Mouse (Mus musculus): ENCODE results near the gene Iqce.
A peak's percentile ranks its signal among the peaks of the same experiment; 100 is the strongest.

Gene Iqce

DNA sequence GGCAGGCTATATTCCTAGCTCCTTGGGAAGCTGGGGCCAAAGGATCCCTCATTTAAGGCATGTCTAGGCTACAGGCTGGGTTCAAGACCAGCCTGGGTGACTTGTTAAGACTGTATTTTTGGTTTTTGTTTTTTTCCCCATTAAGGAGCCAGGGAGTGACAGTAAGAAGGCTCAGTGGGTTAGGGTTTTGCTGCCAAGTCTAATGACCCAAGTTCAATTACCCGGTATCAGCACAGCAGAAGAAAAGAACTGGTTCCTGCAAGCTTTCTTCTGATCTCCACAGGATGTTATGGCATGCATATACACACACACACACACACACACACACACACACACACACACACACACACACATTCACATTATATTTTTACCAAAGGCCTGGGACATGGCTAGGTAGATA is 41.8 kb downstream of the Iqce start:
- no peak for DNase-seq

GRCm38 (mm10) chr5:140659607-140660272 is 42.4 kb downstream of the Iqce start:
- DNase-seq: no peak

- DNase-seq: peak; percentile 39
These were observed 47.9 kb downstream of the Iqce start for GRCm38 (mm10) chr5:140654096-140654845.

DNA sequence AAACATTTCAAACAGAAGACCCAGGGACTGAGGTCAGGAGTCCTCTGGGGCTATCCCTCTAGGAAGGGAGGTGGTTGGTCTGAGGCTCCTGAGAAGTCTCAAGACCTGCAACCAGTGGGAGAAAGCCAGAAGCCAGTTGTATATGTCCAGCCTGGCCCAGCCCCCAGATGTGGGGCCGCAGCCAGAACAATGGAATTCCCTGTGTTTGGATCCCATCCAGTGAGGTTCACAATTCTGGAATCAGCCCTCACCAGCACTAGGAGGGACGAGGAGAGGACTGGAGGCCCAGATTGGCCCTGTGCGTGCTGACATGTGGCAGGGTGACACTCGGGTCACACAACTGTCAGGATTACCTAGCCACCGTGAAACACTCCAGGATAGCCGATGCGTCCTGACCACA is 49.6 kb downstream of the Iqce start:
- DNase-seq: no peak

GRCm38 (mm10) chr5:140651231-140651630 is 50.9 kb downstream of the Iqce start:
- DNase-seq: no peak

GRCm38 (mm10) chr5:140649881-140650414 is 52.2 kb downstream of the Iqce start:
- no peak for DNase-seq

DNA sequence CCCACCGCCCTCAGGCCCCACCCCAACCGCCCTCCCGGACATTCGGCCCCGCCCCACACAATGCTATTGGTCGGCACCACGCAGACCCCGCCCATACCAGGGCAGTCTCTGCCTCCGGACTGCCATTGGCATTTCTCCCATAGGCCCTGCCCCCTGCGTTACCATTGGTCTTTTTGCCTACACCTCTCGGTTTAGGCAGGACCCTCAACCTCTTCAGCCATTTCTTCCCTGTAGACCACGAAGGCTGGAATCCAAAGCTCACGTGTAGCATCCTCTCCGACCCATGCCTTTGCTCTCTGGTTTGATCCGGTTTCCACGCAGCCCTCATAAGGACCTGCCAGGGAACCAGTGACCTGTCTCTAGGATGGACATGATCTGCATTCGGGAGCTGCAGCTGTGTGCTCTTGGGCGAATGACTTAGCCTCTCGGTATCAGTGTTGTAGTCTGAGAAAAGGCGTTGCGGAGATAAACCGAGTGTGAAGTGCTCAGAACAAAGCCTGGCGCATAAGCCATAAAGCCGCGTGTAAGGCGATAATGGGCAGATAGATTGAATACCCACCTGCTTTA is 53.0 kb downstream of the Iqce start:
- DNase-seq: peak; percentile 95

- DNase-seq: no peak
These were observed 53.6 kb downstream of the Iqce start, which contains the start of gene Ttyh3 for GRCm38 (mm10) chr5:140648519-140649100. TSS of gene Ttyh3 (minus strand) at chr5:140649031.

DNA sequence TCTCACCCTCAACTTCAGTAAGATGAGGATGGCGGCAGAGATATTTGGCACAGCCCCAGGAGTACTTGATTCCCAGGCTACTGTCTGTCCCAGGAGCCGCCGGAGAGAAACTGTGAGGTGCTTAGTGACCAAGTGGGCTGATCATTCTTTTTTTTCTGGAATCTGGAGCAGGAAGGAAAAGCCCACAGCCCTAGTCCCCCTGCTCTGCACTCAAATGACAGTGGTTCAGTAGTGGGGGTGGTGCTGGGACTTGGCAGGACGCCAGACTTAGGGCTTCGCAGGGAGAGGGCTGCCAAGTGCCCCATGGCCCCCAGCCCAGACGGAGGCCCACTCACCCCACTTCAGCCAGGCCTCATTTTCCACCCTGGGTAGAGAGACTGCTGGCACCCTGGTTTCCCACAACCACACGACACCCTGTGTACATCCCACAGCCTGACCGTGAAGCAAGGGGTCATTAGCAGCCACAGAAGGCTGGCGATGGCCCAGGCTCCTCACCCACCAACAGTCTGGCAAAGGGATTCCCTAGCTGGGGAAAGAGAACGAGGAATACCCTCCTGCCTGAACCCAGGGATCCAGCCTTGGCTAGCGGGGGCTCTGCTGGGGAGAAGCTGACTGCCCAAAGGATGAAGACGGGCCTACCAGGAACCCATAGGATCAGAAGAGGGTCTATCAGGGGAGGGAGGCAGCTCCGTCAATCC is 54.2 kb downstream of the Iqce start:
- peak; percentile 51 for DNase-seq

GRCm38 (mm10) chr5:140647031-140647760 is 55.0 kb downstream of the Iqce start:
- no peak for DNase-seq

GRCm38 (mm10) chr5:140646171-140646570 is 56.0 kb downstream of the Iqce start:
- DNase-seq: no peak

DNA sequence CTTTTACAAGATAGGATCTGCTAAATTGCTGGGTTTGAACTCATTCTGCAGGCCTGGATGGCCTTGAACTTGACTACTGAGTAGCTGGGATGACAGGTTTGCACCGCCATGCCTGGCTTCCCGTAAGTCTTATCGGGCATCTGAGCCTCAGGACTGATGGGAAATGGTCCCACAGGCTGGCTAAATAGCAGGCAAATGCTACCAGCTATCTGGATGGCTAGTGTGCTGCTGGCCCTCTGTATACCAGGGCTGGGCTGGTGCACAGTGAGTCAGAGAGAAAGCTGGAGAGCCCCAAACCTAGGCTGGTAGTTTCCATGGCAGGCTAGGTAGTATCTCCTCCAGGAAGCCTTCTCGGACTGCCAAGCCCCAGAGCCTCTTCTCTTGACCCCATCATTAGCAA is 56.7 kb downstream of the Iqce start:
- DNase-seq: no peak

GRCm38 (mm10) chr5:140644702-140645201 is 57.4 kb downstream of the Iqce start:
- DNase-seq: peak; percentile 29

GRCm38 (mm10) chr5:140644263-140644662 is 57.9 kb downstream of the Iqce start:
- DNase-seq: no peak

DNA sequence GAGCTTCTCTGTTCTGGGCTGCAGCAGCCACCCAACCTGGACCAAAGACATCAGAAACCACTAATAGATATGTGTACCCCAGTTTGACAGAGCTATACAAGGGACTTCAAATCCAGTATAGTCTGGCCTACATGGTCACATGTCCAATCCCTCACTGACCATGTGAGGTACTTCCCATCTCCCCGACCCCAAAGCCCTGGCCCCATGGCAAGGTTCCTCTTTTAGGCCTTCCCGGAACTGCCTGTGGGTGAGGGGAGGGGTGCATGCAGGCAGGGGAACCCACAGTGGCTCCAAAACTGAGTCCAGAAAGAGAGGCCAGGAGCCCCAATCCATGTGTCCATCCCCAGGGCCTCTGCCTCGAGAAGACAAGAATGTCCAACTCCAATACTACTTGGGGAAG is 60.1 kb downstream of the Iqce start:
- DNase-seq: no peak

DNA sequence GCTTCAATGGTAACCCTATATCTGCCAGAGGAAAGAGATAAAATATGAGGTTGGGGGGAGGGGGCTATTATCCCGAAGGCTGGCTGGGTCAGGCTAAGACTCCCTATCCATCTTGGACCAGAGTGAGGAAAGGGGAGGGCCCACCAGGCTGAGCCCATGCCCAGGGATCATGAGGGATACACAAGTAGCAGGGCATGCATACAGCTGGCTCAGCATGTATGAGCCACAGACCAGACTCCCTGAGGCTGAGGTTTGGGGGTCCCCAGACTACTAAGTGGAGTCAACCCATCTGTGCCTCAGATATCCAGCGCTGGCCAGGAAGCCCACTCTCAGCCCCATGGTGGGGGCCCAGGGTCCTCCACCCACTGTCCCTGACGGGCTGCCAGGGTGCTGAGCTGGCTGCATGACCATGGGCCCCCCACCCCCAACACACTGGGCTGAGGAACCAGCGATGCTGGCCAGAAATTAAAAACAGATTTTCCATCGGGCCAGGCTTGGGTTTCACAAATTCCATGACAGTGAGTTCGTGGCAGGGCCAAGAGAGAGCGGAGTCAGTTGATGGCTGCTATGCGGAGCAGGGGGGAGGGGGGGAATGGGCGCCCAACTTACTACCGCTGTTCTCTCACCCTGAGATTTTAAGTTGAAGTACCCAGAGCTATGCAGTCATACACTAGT is 60.8 kb downstream of the Iqce start:
- no peak for DNase-seq

GRCm38 (mm10) chr5:140640812-140641211 is 61.4 kb downstream of the Iqce start:
- DNase-seq: no peak

DNA sequence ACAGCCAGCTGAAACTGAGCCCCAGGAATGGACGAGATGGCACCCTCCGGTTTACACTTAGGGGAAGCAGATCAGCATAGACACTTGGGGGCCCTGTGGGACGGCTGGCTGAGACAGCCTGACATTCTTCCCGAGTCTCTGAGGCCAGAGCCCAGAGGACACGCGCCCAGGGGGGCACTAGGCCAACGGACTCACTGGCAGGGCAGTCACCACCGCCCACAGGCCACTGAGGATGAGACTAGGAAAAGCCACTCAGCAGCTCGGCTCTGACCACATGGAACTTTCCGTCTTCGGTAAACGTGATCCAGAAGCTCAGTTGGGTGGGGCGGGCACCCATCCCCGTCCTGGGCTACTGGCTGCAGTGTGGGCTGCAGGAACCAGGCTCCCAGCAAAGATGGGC is 62.3 kb downstream of the Iqce start:
- DNase-seq: no peak

DNA sequence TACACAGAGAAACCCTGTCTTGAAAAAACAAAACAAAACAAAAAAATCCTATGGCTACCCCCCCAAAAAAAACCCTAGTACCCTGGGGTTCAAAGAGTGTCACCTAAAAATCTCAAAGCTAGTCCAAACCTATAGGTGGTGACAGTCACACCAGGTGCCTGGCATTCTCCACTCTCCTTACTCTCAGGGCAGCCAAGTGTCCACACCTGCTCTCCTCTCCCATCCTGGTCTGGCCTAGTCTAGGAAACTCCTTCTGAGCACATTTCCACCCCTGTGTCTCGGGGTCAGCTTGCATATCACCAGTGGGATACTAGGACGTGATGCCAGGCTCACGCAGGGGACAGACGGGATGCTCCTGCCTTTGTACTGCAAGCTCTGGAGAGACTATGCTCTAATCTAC is 62.9 kb downstream of the Iqce start:
- no peak for DNase-seq

GRCm38 (mm10) chr5:140638484-140638883 is 63.7 kb downstream of the Iqce start:
- DNase-seq: no peak

DNA sequence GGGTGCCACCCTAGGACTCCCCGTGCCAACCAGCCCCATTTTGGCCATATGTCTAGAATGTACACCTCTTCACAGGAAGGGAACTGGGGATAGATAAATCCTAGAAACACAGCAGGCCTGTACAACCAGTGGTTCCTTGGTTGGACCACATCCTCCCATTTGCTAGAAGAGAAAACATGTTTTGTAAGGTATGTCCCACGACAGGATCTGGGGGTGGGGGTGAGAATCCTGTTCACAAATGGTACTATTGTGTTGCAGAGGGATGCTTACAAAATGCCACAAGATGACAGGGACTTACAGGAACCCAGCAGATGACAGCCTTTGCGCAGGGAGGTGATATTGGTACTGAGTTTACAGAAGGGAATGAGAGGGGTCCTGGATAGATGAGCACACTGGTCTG is 64.2 kb downstream of the Iqce start:
- DNase-seq: no peak

DNA sequence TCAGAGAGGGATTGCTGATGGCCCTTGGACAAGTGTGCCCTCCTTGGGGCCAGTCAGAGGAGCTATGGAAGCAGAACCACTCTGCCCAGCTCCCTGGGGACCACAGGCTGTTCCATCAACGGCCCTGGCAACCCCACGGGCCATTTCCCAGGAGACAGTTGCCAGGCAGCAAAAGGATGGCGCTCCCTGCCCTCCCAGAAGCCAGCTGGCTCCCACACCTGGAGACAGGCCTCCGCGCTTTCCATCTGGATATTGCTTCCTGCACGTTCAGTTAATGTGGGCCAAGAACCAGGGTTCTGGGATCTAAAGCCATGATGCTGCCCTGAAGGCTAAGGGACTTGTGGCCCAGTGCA is 65.1 kb downstream of the Iqce start:
- DNase-seq: no peak
